Mouse (Mus musculus): Measurements from ENCODE around the gene Parp2. TPM values are rescaled to one million over a fixed set of nuclear protein-coding genes. Genes with fewer than 3 reads are reported as not detected.
"Not testable (repeated sequence)": the region's sequence is repeated elsewhere in the genome, so short reads cannot be mapped to it uniquely, and the experiment has no call there.

Parp2 gene
- polyA plus RNA-seq, 1 experiment from 2014 or later, result 43.6 TPM

- WGBS, result 71% methylated on average over 2 of the region's 2 CpGs
- Histone ChIP-seq H3K9ac (replicated peaks) (no peak overlapping the region), H3K4me1 (peaks cover 3% of the 10 kb centered on the region; the same call in 1 of the 2 replicates), H3K36me3 (no peaks in the 10 kb centered on the region), H3K4me2 (no peak overlapping the region), H3K9me3 (replicated peaks) (no peaks in the 10 kb centered on the region), H3K27ac (replicated peaks) (no peak overlapping the region), H3K4me3 (replicated peaks) (no peak overlapping the region), H3K27me3 (replicated peaks) (no peaks in the 10 kb centered on the region)
- ATAC-seq (ENCODE audit: low FRiP score), result no peak
Measured at GRCm38 (mm10) chr14:50798512-50798911, 9.1 kb upstream of the Parp2 start.

GRCm38 (mm10) chr14:50799502-50800259, 8.0 kb upstream of the Parp2 start:
- ATAC-seq (ENCODE audit: low FRiP score), result no peak

GRCm38 (mm10) chr14:50802441-50802840, 5.2 kb upstream of the Parp2 start:
- H3K27ac ChIP-seq (replicated peaks), result no peak overlapping the region
- H3K4me1 ChIP-seq, result peaks cover 6% of the 10 kb centered on the region
- H3K4me2 ChIP-seq, result no peak overlapping the region
- ATAC-seq (ENCODE audit: low FRiP score), result no peak
- no peak overlapping the region for H3K4me3 ChIP-seq (replicated peaks)
- H3K36me3 ChIP-seq, result no peaks in the 10 kb centered on the region
- no peak overlapping the region for H3K9ac ChIP-seq (replicated peaks)
- 91% methylated on average over 6 of the region's 6 CpGs for WGBS
- no peaks in the 10 kb centered on the region for H3K27me3 ChIP-seq (replicated peaks)
- H3K9me3 ChIP-seq (replicated peaks), result no peaks in the 10 kb centered on the region

More at GRCm38 (mm10) chr14:50799502-50800259, 8.0 kb upstream of the Parp2 start:
- Histone ChIP-seq H3K4me2 (peak overlapping the region; percentile 37), H3K4me1 (peaks cover 3% of the 10 kb centered on the region; the same call in 1 of the 2 replicates), H3K9ac (replicated peaks) (no peak overlapping the region), H3K27me3 (replicated peaks) (no peaks in the 10 kb centered on the region), H3K4me3 (replicated peaks) (no peak overlapping the region), H3K27ac (replicated peaks) (no peak overlapping the region), H3K9me3 (replicated peaks) (no peaks in the 10 kb centered on the region), H3K36me3 (no peaks in the 10 kb centered on the region)
- 1% methylated on average over 3 of the region's 3 CpGs for WGBS

- no peaks in the 10 kb centered on the region for H3K27me3 ChIP-seq (replicated peaks)
- H3K36me3 ChIP-seq, result no peaks in the 10 kb centered on the region
- no peak overlapping the region for H3K9ac ChIP-seq (replicated peaks)
- H3K9me3 ChIP-seq (replicated peaks), result no peaks in the 10 kb centered on the region
- ATAC-seq (ENCODE audit: low FRiP score), result no peak
- H3K4me1 ChIP-seq, result peaks cover 6% of the 10 kb centered on the region
- H3K4me3 ChIP-seq (replicated peaks), result no peak overlapping the region
- H3K27ac ChIP-seq (replicated peaks), result no peak overlapping the region
- WGBS, result 74% methylated on average over 4 of the region's 4 CpGs
- no peak overlapping the region for H3K4me2 ChIP-seq
Measured at GRCm38 (mm10) chr14:50802843-50803562, 4.6 kb upstream of the Parp2 start.

GRCm38 (mm10) chr14:50804683-50805082, 3.0 kb upstream of the Parp2 start:
- H3K9ac ChIP-seq (replicated peaks), result no peak overlapping the region
- no peaks in the 10 kb centered on the region for H3K36me3 ChIP-seq
- 74% methylated on average over 13 of the region's 13 CpGs for WGBS
- no peak overlapping the region for H3K4me2 ChIP-seq
- H3K27me3 ChIP-seq (replicated peaks), result no peaks in the 10 kb centered on the region
- no peak overlapping the region for H3K4me3 ChIP-seq (replicated peaks)
- no peaks in the 10 kb centered on the region for H3K9me3 ChIP-seq (replicated peaks)
- H3K4me1 ChIP-seq, result peaks cover 10% of the 10 kb centered on the region
- H3K27ac ChIP-seq (replicated peaks), result no peak overlapping the region
- no peak for ATAC-seq (ENCODE audit: low FRiP score)

- peak overlapping the region; percentile 65 for H3K4me2 ChIP-seq
- whole genome bisulfite sequencing, result 88% methylated on average over 5 of the region's 5 CpGs
- not testable (repeated sequence) for H3K9ac ChIP-seq (replicated peaks)
Measured at GRCm38 (mm10) chr14:50806469-50806868, 1.2 kb upstream of the Parp2 start.

GRCm38 (mm10) chr14:50813060-50813459, 5.4 kb downstream of the Parp2 start:
- H3K4me1 ChIP-seq, result peaks cover 4% of the 10 kb centered on the region; the same call in 1 of the 2 replicates
- H3K9me3 ChIP-seq (replicated peaks), result no peaks in the 10 kb centered on the region
- 93% methylated on average over 2 of the region's 2 CpGs for WGBS
- no peak overlapping the region for H3K4me2 ChIP-seq
- no peak overlapping the region for H3K27ac ChIP-seq (replicated peaks)
- H3K9ac ChIP-seq (replicated peaks), result no peak overlapping the region
- no peaks in the 10 kb centered on the region for H3K27me3 ChIP-seq (replicated peaks)
- no peak overlapping the region for H3K4me3 ChIP-seq (replicated peaks)
- ATAC-seq (ENCODE audit: low FRiP score), result no peak
- H3K36me3 ChIP-seq, result peaks cover 60% of the 10 kb centered on the region

More at GRCm38 (mm10) chr14:50806469-50806868, 1.2 kb upstream of the Parp2 start:
- not testable (repeated sequence) for H3K27me3 ChIP-seq (replicated peaks); H3K9me3 ChIP-seq (replicated peaks); H3K4me1 ChIP-seq; ATAC-seq (ENCODE audit: low FRiP score)
- Histone ChIP-seq H3K36me3 (peaks cover 12% of the 10 kb centered on the region; the same call in 1 of the 2 replicates), H3K4me3 (replicated peaks) (peak overlapping the region; percentile 21; the same call in 1 of the 2 replicates), H3K27ac (replicated peaks) (peak overlapping the region; percentile 61)

- H3K27me3 ChIP-seq (replicated peaks), result no peaks in the 10 kb centered on the region
- H3K36me3 ChIP-seq, result peaks cover 53% of the 10 kb centered on the region
- no peak overlapping the region for H3K27ac ChIP-seq (replicated peaks)
- no peak overlapping the region for H3K9ac ChIP-seq (replicated peaks)
- H3K4me3 ChIP-seq (replicated peaks), result no peak overlapping the region
- no peaks in the 10 kb centered on the region for H3K4me1 ChIP-seq
- 82% methylated on average over 2 of the region's 2 CpGs for WGBS
- H3K4me2 ChIP-seq, result no peak overlapping the region
- H3K9me3 ChIP-seq (replicated peaks), result no peaks in the 10 kb centered on the region
- ATAC-seq (ENCODE audit: low FRiP score), result no peak
Measured at GRCm38 (mm10) chr14:50823240-50823639, 15.6 kb downstream of the Parp2 start.

GRCm38 (mm10) chr14:50824219-50824618, 16.6 kb downstream of the Parp2 start:
- ATAC-seq (ENCODE audit: low FRiP score), result no peak
- Histone ChIP-seq H3K9me3 (replicated peaks) (no peaks in the 10 kb centered on the region), H3K4me3 (replicated peaks) (no peak overlapping the region), H3K27ac (replicated peaks) (no peak overlapping the region), H3K4me2 (no peak overlapping the region), H3K9ac (replicated peaks) (no peak overlapping the region), H3K27me3 (replicated peaks) (no peaks in the 10 kb centered on the region), H3K36me3 (peaks cover 45% of the 10 kb centered on the region), H3K4me1 (no peaks in the 10 kb centered on the region)
- WGBS, result 92% methylated on average over 9 of the region's 9 CpGs

GRCm38 (mm10) chr14:50826579-50826978, 18.9 kb downstream of the Parp2 start:
- no peak overlapping the region for H3K4me3 ChIP-seq (replicated peaks)
- no peak overlapping the region for H3K4me2 ChIP-seq
- H3K27me3 ChIP-seq (replicated peaks), result no peaks in the 10 kb centered on the region
- WGBS, result 86% methylated on average over 4 of the region's 4 CpGs
- peaks cover 21% of the 10 kb centered on the region for H3K36me3 ChIP-seq
- H3K9ac ChIP-seq (replicated peaks), result no peak overlapping the region
- H3K4me1 ChIP-seq, result no peaks in the 10 kb centered on the region
- H3K9me3 ChIP-seq (replicated peaks), result no peaks in the 10 kb centered on the region
- no peak for ATAC-seq (ENCODE audit: low FRiP score)
- no peak overlapping the region for H3K27ac ChIP-seq (replicated peaks)

GRCm38 (mm10) chr14:50829878-50830277, 22.2 kb downstream of the Parp2 start:
- Histone ChIP-seq H3K36me3 (no peaks in the 10 kb centered on the region), H3K4me2 (no peak overlapping the region), H3K9ac (replicated peaks) (no peak overlapping the region), H3K27ac (replicated peaks) (no peak overlapping the region), H3K4me3 (replicated peaks) (no peak overlapping the region), H3K9me3 (replicated peaks) (no peaks in the 10 kb centered on the region), H3K4me1 (no peaks in the 10 kb centered on the region), H3K27me3 (replicated peaks) (no peaks in the 10 kb centered on the region)
- 81% methylated on average over 3 of the region's 3 CpGs for WGBS
- no peak for ATAC-seq (ENCODE audit: low FRiP score)

GRCm38 (mm10) chr14:50833964-50834363, 26.3 kb downstream of the Parp2 start:
- Histone ChIP-seq H3K4me3 (replicated peaks) (no peak overlapping the region), H3K4me2 (no peak overlapping the region), H3K27me3 (replicated peaks) (no peaks in the 10 kb centered on the region), H3K9me3 (replicated peaks) (no peaks in the 10 kb centered on the region), H3K36me3 (no peaks in the 10 kb centered on the region), H3K9ac (replicated peaks) (no peak overlapping the region), H3K4me1 (no peaks in the 10 kb centered on the region), H3K27ac (replicated peaks) (no peak overlapping the region)
- no peak for ATAC-seq (ENCODE audit: low FRiP score)
- WGBS, result 88% methylated on average over 10 of the region's 10 CpGs
